Mouse (Mus musculus) MEL (cell line): ENCODE measurements around the gene Gm43638.

ENCODE experiments used
- CHD2 ChIP-seq: IDR thresholded peaks from 2 replicates; pipeline ENCODE4 v1.6.1; 2011; ENCODE audit warnings: low read length, improper control_type of control experiment
- CTCF ChIP-seq, 3 experiments: IDR thresholded peaks in 2 of 3; conservative IDR thresholded peaks in 1 of 3; 2 replicates each; pipeline ENCODE4 v1.5.1; 2011 to 2012; ENCODE audit warnings: low read length in 3 of 3, low read depth in 2 of 3, mild to moderate bottlenecking in 2 of 3, improper control_type of control experiment in 1 of 3, inconsistent platforms in 1 of 3, mixed read lengths in 1 of 3, moderate library complexity in 1 of 3; ENCODE audit not compliant: control insufficient read depth in 1 of 3, insufficient read depth in 1 of 3, poor library complexity in 1 of 3, severe bottlenecking in 1 of 3
- E2F4 ChIP-seq: IDR thresholded peaks from 2 replicates; pipeline ENCODE4 v1.6.1; 2011; ENCODE audit warnings: low read depth, low read length, improper control_type of control experiment, borderline replicate concordance
- ELF1 ChIP-seq: IDR thresholded peaks from 2 replicates; pipeline ENCODE4 v1.6.1; 2014; ENCODE audit warnings: low read depth, mild to moderate bottlenecking, inconsistent platforms, low read length, improper control_type of control experiment, moderate library complexity
- GATA1 ChIP-seq: IDR thresholded peaks from 2 replicates; pipeline ENCODE4 v1.6.1; 2011; ENCODE audit warnings: low read depth, low read length, improper control_type of control experiment
- MYC ChIP-seq: IDR thresholded peaks from 2 replicates; pipeline ENCODE4 v1.6.1; 2011; ENCODE audit warnings: low read depth, mild to moderate bottlenecking, low read length, improper control_type of control experiment, moderate library complexity
- NELFE ChIP-seq: IDR thresholded peaks from 2 replicates; pipeline ENCODE4 v1.6.1; 2011; ENCODE audit warnings: low read depth, low read length, improper control_type of control experiment
- POLR2A ChIP-seq, 2 experiments: IDR thresholded peaks; 2 replicates each; pipeline ENCODE4 v1.6.1; 2011 to 2012; ENCODE audit warnings: low read length in 2 of 2, mild to moderate bottlenecking in 2 of 2, control low read depth in 1 of 2, improper control_type of control experiment in 1 of 2, low read depth in 1 of 2, moderate library complexity in 1 of 2; ENCODE audit not compliant: control insufficient read depth in 1 of 2, insufficient read depth in 1 of 2, poor library complexity in 1 of 2
- RAD21 ChIP-seq: IDR thresholded peaks from 2 replicates; pipeline ENCODE4 v1.6.1; 2011; ENCODE audit warnings: mild to moderate bottlenecking, low read depth, low read length, improper control_type of control experiment
- TCF12 ChIP-seq: IDR thresholded peaks from 2 replicates; pipeline ENCODE4 v1.6.1; 2014; ENCODE audit warnings: low read depth, mild to moderate bottlenecking, inconsistent platforms, low read length, improper control_type of control experiment, moderate library complexity
- UBTF ChIP-seq: IDR thresholded peaks from 2 replicates; pipeline ENCODE4 v1.6.1; 2012; ENCODE audit warnings: low read depth, mild to moderate bottlenecking, inconsistent platforms, low read length, improper control_type of control experiment, moderate library complexity, borderline replicate concordance; ENCODE audit not compliant: insufficient read depth
- USF2 ChIP-seq, 2 experiments: IDR thresholded peaks; 2 replicates each; pipeline ENCODE4 v1.6.1; 2011 to 2012; ENCODE audit warnings: improper control_type of control experiment in 2 of 2, low read length in 2 of 2, borderline replicate concordance in 1 of 2, inconsistent platforms in 1 of 2, low read depth in 1 of 2, mild to moderate bottlenecking in 1 of 2; ENCODE audit not compliant: insufficient read depth in 1 of 2
- ZNF384 ChIP-seq: IDR thresholded peaks from 2 replicates; pipeline ENCODE4 v1.6.1; 2012; ENCODE audit warnings: low read depth, mild to moderate bottlenecking, inconsistent platforms, low read length, improper control_type of control experiment

- TF ChIP-seq POLR2A (IDR thresholded peaks at IDR 0.05; ENCODE audit: control insufficient read depth in 1 of 2, insufficient read depth in 1 of 2, low read depth in 1 of 2, low read length in 2 of 2, poor library complexity in 1 of 2) (no peak), E2F4 (no peak), CTCF (IDR thresholded peaks at IDR 0.05 in 2 of 3, conservative IDR thresholded peaks at IDR 0.05 in 1 of 3; ENCODE audit: control insufficient read depth in 1 of 3, insufficient read depth in 1 of 3, low read depth in 2 of 3, low read length in 3 of 3, poor library complexity in 1 of 3, severe bottlenecking in 1 of 3) (no peak), RAD21 (no peak), NELFE (no peak), USF2 (IDR thresholded peaks at IDR 0.05; ENCODE audit: borderline replicate concordance in 1 of 2, insufficient read depth in 1 of 2, low read depth in 1 of 2, low read length in 2 of 2) (no peak), ZNF384 (no peak), TCF12 (no peak), ELF1 (no peak), CHD2 (no peak), MYC (no peak), UBTF (no peak), GATA1 (no peak)
Measured at GRCm38 (mm10) chr5:87490771-87491170, 4.2 kb upstream of the Gm43638 start, which contains the start of gene Ugt2a1.
